Mouse (Mus musculus) forelimb bud, embryonic 11.5 days (tissue): ENCODE results near the gene Adcyap1.
A peak's percentile ranks its signal among the peaks of the same experiment; 100 is the strongest.

ENCODE experiments used
- DNase-seq: peaks from one replicate; pipeline ENCODE4 v3.0.0-alpha.2; 2012; ENCODE audit warnings: low read depth, low spot score

Adcyap1 gene

GRCm38 (mm10) chr17:93198717-93199116 is at the start of gene Adcyap1:
Gene Adcyap1 (plus strand): TSS chr17:93199017.
- no peak for DNase-seq

GRCm38 (mm10) chr17:93158280-93158851 is 40.5 kb upstream of the Adcyap1 start:
- DNase-seq, result peak; percentile 78

DNA sequence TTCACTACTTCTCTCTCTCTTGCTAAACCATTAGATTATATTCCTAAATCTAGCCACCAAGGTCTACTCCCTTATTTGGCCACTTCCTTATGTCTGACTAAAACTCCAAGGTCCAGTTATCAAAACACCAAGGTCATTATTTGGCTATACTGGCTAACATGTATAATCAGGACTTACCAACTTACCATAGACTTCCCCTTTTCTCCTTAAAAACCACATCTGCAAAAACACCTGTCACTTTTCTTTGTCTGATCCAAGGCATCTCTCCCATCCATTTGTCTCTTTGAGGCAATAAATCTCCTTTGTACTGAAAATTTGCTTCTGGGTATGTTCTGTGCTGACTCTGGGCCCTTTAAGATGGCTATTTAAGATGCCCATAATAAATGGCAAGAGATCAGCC is 29.2 kb upstream of the Adcyap1 start:
- DNase-seq, result no peak

DNA sequence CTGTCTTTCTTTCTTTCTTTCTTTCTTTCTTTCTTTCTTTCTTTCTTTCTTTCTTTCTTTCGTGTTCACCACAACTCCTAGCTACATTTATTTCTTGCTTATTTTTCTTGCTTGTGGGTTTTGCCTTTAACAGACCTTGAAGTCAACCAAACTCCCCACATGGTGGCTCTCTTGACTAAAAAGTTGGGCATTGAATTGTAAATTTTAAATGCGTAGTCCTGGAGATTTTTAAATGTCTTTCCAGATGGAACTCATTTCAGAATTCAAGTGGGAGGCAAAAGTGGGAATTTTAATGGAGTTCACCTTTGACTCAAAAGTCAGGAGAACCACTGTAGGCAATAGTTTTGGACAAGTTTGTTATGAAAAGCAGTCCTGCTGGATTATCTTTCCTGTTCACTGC is 2.0 kb upstream of the Adcyap1 start:
- no peak for DNase-seq

DNA sequence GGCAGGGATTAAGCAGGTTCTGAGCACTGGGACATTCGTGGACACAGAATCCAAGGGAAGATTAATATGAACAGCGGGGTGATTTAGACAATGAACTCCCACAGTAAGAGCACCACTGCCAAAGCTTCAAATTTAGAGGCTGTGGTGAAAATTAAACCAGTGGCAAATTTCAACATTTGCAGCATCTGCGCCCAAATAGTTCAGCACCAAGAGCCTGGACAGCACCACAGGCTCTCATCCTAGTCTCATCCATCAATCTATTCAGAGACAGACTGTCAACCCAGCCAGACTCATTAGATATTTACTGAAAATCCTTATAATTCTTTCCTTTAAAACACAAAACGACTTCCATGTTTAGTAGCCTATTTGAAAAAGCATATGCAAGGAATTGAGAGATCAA is 604 bp upstream of the Adcyap1 start:
- DNase-seq, result no peak

- DNase-seq, result no peak
Measured at GRCm38 (mm10) chr17:93199218-93199617, 401 bp downstream of the Adcyap1 start.

DNA sequence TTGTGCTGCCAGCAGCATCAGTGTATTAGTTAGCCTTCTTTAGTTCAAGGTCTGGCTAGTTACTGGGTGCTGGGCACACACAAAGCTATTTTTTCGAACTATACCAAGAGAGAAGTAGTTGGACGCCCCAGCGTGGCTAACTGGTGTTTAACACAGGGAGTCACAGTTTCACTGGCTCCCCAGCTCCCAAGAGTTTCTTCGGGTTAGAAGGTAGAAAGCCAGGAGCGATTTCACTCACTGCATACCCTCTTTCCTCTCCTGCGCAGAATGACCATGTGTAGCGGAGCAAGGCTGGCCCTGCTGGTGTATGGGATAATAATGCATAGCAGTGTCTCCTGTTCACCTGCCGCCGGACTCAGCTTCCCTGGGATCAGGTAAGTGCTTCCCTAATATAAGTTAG is 930 bp downstream of the Adcyap1 start:
- DNase-seq, result no peak

GRCm38 (mm10) chr17:93200386-93201264 is 1.8 kb downstream of the Adcyap1 start:
- no peak for DNase-seq

- DNase-seq, result no peak
Measured at GRCm38 (mm10) chr17:93201265-93201925, 2.6 kb downstream of the Adcyap1 start.

- no peak for DNase-seq
Measured at GRCm38 (mm10) chr17:93202165-93203075, 3.6 kb downstream of the Adcyap1 start.

GRCm38 (mm10) chr17:93203076-93204031 is 4.5 kb downstream of the Adcyap1 start:
- no peak for DNase-seq

DNA sequence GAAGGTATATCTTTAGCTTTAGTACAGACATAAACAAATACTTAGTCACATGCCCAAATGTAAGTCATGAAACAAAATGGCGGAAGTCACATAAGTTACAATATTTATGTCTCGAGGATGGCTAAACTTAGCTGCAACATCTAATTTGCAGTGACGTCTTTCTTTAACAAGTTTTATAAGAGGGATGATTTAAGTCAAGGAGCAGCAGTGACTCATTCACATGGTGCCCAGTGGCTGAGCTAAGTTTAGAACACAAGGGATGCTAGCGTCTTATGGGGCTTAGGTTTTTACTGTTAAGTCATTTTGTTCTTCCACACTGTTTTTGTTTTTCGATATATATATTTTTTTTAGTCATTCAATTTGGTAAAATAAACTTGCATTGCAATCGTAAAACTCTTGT is 19.0 kb downstream of the Adcyap1 start:
- DNase-seq, result no peak

DNA sequence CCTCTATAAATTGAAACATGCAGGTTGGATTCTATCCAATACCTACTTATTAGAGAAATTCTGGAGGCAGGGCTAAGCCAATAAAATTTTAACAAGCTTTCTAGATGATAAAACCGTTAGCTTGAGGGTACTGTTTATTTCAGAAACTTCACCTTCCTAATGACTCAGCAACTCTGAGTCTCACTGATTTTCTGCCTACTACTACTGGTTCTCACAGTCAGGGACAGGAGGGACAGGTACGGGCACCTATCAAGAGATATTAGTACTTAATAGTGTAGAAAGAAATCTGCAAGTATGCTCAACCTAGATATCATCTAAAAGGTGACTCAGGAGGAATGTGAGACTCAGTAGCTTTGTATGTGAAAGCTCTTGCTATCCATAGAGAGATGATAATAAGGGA is 19.8 kb downstream of the Adcyap1 start:
- DNase-seq, result no peak

DNA sequence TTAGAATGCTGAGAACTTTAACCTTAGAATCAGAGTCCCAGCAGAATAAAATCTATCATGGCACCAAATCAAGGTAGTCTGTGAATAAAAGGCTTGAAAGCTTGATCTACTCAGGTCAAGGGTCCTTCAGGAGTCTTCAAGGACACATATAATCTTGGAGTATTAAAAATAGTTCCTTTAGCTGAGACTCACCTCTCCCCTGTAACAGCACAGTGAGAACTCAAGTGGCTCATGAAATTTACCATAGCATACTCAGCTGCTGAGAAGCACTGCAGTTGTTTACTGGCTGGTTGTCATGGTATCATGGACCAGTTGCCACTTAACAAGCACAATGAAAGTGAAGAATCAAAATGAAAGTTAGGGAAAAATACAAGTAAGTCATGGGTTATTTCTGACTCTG is 38.5 kb downstream of the Adcyap1 start:
- DNase-seq, result no peak
